Mouse (Mus musculus): Measurements from ENCODE around the gene 4930435E12Rik. TPM values are rescaled to one million over a fixed set of nuclear protein-coding genes. Genes with fewer than 3 reads are reported as not detected.
"Not testable (repeated sequence)": the region's sequence is repeated elsewhere in the genome, so short reads cannot be mapped to it uniquely, and the experiment has no call there.

Gene 4930435E12Rik
- polyA plus RNA-seq (2015; fragmentation: Nextera tagmentation; extraction: Ambion mirVana) = not detected in 2 replicates

DNA sequence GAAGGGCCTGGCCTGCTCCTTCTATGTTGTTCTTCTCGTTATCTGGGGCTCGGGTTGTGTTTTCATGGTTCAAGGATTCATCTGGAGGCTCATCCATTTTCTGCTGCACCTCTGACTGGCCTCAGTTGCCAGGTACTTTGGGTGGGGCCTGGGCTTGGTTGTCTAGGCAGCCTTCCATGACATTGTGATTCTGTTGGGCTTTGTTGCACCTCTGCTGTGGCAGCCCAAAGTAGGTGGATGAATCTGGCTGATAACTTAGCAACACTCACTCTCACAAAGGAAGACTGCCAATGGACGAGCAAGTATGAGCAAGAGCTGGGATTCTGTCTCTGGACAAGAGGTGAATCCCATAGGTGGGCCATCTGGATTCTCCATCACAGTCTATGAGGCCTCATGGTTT is at the start of gene 4930435E12Rik:
Gene 4930435E12Rik, minus strand, starts transcription at position 101 of the 400 bp plus-strand sequence.
- no peak within 1 kb of the TSS for H3K4me3 ChIP-seq
- no peaks in the 10 kb centered on the region for H3K4me1 ChIP-seq
- H3K9ac ChIP-seq = no peak within 1 kb of the TSS
- H3K27ac ChIP-seq (replicated peaks) = no peak within 1 kb of the TSS
- H3K36me3 ChIP-seq = no peaks in the 10 kb centered on the region
- ATAC-seq (ENCODE audit: extremely low read depth, insufficient number of reproducible peaks, low FRiP score, low TSS enrichment) = no peak
- WGBS = 71% methylated on average over 3 of the region's 3 CpGs
- H3K4me2 ChIP-seq = no peak within 1 kb of the TSS
- H3K27me3 ChIP-seq (replicated peaks) = no peaks in the 10 kb centered on the region
- no peaks in the 10 kb centered on the region for H3K9me3 ChIP-seq

DNA sequence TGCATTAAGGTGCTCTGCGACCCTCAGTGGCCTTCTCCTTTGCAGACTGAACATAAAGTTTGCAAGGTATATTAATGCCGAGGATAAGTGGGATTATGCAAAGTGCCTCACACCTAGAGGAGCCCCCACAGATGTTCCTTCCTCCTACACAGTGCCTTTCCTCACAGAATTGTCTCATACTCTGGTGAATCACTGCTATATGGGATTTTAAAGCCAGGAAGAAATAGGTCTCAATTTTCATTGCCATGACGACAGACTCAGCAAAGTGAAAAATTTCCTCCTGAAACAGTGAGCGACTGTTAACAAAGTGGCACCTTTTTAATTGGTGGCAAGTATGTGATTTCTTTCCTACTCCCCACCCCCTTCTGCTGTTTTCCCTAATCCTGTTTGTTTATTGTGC is 45.9 kb upstream of the 4930435E12Rik start:
- Histone ChIP-seq H3K4me2 (no peak overlapping the region), H3K36me3 (no peaks in the 10 kb centered on the region), H3K4me3 (no peak overlapping the region), H3K9ac (no peak overlapping the region), H3K4me1 (no peaks in the 10 kb centered on the region), H3K27ac (replicated peaks) (no peak overlapping the region), H3K9me3 (no peaks in the 10 kb centered on the region), H3K27me3 (replicated peaks) (no peaks in the 10 kb centered on the region)
- 28% methylated on average over 4 of the region's 4 CpGs for WGBS
- no peak for ATAC-seq (ENCODE audit: extremely low read depth, insufficient number of reproducible peaks, low FRiP score, low TSS enrichment)

DNA sequence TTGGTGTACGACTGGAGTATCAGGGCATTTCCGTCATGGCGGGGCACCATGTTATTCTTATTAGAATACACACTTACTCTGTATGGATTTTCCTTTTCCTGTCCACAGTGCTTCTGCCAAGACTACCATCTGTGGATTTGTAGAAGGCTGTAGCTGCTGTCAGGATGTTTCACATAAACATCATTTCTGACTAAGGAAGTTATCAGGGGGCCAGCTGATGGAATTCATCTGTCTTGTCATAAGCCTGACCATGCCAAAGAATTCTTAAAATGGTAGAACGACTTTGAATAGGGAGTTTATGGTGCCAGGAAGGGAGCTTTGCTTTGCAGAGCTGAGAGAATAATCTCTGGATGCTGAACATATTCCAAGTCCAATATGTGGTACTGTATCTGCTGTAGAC is 44.7 kb upstream of the 4930435E12Rik start:
- 71% methylated on average over 4 of the region's 4 CpGs for WGBS

DNA sequence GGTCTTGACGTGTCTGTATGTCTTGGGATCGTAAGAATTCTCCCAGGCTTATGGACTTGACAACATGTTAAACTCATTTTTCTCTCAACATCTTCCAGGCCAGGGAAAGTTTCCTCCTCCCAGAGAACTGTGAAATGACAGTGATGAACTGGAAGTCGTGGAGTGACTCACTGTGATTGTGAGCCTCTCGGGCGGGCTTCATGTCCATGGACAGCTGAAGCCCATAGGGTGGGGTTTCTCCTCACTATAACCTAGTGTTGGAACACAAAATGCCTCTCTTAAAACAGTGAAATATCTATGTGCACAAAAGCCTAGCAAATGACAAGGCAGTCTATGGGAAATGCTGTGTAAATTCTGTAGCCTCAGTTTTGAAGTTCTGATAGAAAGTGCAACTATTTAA is 35.8 kb upstream of the 4930435E12Rik start:
- no peak overlapping the region for H3K27ac ChIP-seq (replicated peaks)
- 56% methylated on average over 5 of the region's 5 CpGs for WGBS
- H3K4me2 ChIP-seq = no peak overlapping the region
- H3K9ac ChIP-seq = no peak overlapping the region
- H3K9me3 ChIP-seq = peaks cover 8% of the 10 kb centered on the region
- no peaks in the 10 kb centered on the region for H3K36me3 ChIP-seq
- 0 out of 2 replicates have a peak, but pooled peaks cover 6% of the 10 kb centered on the region for H3K4me1 ChIP-seq
- H3K27me3 ChIP-seq (replicated peaks) = no peaks in the 10 kb centered on the region
- H3K4me3 ChIP-seq = no peak overlapping the region
- ATAC-seq (ENCODE audit: extremely low read depth, insufficient number of reproducible peaks, low FRiP score, low TSS enrichment) = no peak

More for the DNA sequence above, 44.7 kb upstream of the 4930435E12Rik start:
- no peaks in the 10 kb centered on the region for H3K27me3 ChIP-seq (replicated peaks)
- no peak overlapping the region for H3K27ac ChIP-seq (replicated peaks)
- no peak overlapping the region for H3K9ac ChIP-seq
- no peak overlapping the region for H3K4me3 ChIP-seq
- ATAC-seq (ENCODE audit: extremely low read depth, insufficient number of reproducible peaks, low FRiP score, low TSS enrichment) = no peak
- H3K9me3 ChIP-seq = no peaks in the 10 kb centered on the region
- H3K36me3 ChIP-seq = no peaks in the 10 kb centered on the region
- H3K4me2 ChIP-seq = no peak overlapping the region
- no peaks in the 10 kb centered on the region for H3K4me1 ChIP-seq

DNA sequence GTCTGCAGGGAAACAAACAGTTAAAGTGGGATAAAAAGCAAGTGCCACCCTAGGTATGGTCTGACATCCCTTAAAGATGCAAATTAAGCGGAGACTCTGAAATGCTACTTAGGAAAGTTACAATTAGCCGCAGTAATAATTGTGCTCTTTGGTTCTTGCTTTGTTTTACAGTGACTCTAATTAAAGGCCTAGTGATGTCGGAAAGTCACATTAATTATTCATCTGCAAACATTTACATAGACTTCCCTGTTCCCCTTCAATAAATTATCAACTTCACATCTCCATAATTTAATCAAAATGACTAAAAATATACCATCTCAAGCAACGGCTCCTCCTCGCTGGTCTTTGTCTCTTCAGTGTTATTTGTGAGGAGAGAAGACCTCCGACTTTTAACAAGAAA is 32.0 kb upstream of the 4930435E12Rik start:
- Histone ChIP-seq H3K27me3 (replicated peaks) (no peaks in the 10 kb centered on the region; the same call in 1 of the 2 replicates), H3K9me3 (no peaks in the 10 kb centered on the region), H3K36me3 (no peaks in the 10 kb centered on the region), H3K4me1 (peaks cover 10% of the 10 kb centered on the region; the same call in 1 of the 2 replicates), H3K27ac (replicated peaks) (no peak overlapping the region), H3K4me2 (no peak overlapping the region), H3K9ac (no peak overlapping the region), H3K4me3 (no peak overlapping the region)
- 76% methylated on average over 6 of the region's 6 CpGs for WGBS
- ATAC-seq (ENCODE audit: extremely low read depth, insufficient number of reproducible peaks, low FRiP score, low TSS enrichment) = no peak

DNA sequence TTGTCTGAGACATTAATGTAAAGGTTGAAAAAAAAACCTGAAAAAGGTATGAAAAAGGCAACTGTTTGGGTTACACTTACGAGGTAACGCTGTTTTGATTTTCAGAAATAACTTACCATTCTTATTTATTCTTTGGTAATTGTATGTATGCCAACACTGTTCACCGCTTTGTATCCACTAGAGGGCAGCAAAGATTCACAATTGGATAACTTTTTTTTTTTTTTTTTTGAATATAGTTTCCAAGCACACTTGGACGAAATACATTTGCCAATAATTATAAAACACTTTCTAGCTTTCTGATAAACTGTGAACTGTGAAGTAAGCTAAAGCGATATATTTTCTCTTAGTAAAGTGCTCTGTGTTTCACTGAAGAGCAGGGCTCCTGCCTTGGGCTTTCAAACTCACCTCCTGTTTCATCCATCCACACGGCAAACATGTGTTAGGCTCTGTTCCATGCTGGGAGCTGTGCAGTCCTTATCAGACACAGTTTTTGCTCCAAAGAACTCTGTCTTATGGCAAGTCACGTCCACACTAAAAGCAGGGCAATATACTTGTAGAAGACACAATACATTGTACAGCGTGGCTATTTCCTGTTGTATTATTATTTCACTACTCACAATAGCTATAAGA is 29.7 kb upstream of the 4930435E12Rik start:
- Histone ChIP-seq H3K4me1 (peaks cover 3% of the 10 kb centered on the region; the same call in 1 of the 2 replicates), H3K27ac (replicated peaks) (no peak overlapping the region), H3K4me2 (peak overlapping the region; percentile 44), H3K4me3 (no peak overlapping the region), H3K9me3 (no peaks in the 10 kb centered on the region), H3K9ac (no peak overlapping the region), H3K27me3 (replicated peaks) (no peaks in the 10 kb centered on the region; the same call in 1 of the 2 replicates), H3K36me3 (no peaks in the 10 kb centered on the region)
- ATAC-seq (ENCODE audit: extremely low read depth, insufficient number of reproducible peaks, low FRiP score, low TSS enrichment) = no peak
- WGBS = 22% methylated on average over 8 of the region's 8 CpGs

DNA sequence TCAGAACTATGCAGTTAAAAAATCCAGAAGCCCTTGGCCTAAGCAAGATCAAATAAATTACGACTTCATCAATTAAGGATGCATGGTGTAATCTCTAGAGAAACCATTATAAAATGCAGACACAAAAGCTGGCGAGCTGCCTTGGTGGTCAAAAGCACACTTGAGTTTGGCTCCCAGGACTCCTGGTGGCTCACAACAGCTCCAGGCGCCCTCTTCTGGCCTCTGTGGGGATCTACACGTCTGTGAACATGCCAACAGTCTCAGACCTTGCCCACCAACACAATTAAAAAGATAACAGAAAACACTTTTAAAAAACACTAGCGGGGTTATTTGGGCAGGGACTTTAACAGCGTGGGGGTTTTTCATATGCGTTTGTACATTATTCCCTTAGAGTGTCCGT is 16.0 kb downstream of the 4930435E12Rik start:
- ATAC-seq (ENCODE audit: extremely low read depth, insufficient number of reproducible peaks, low FRiP score, low TSS enrichment) = no peak
- Histone ChIP-seq H3K9me3 (peaks cover 4% of the 10 kb centered on the region; the same call in 1 of the 2 replicates), H3K4me1 (peaks cover 32% of the 10 kb centered on the region), H3K27ac (replicated peaks) (no peak overlapping the region), H3K4me2 (no peak overlapping the region), H3K27me3 (replicated peaks) (no peaks in the 10 kb centered on the region), H3K9ac (no peak overlapping the region), H3K36me3 (no peaks in the 10 kb centered on the region), H3K4me3 (no peak overlapping the region)
- 29% methylated on average over 8 of the region's 8 CpGs for WGBS

DNA sequence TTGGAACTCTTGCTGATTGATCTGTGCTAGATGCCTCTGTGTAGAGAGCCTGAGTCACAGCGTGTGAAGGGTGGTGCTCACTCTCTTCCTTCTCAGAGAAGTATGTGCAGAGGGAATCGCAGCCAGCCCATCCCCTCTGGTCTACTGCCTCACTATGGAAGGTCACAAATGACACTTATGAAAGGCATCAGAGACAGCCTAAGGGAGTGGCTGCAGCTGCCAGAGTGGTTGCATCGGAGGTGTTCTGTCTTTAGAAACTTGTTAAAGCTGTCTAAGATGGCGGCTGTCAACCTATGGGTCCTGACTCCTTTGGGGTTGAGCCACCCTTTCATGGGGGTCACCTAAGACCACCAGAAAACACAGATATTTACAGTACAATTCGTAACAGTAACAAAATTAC is 18.4 kb downstream of the 4930435E12Rik start:
- Histone ChIP-seq H3K27ac (replicated peaks) (no peak overlapping the region), H3K36me3 (no peaks in the 10 kb centered on the region), H3K4me2 (no peak overlapping the region), H3K4me1 (peaks cover 9% of the 10 kb centered on the region; the same call in 1 of the 2 replicates), H3K27me3 (replicated peaks) (no peaks in the 10 kb centered on the region), H3K9ac (no peak overlapping the region), H3K9me3 (peaks cover 4% of the 10 kb centered on the region; the same call in 1 of the 2 replicates), H3K4me3 (no peak overlapping the region)
- ATAC-seq (ENCODE audit: extremely low read depth, insufficient number of reproducible peaks, low FRiP score, low TSS enrichment) = no peak
- WGBS = 45% methylated on average over 5 of the region's 5 CpGs

DNA sequence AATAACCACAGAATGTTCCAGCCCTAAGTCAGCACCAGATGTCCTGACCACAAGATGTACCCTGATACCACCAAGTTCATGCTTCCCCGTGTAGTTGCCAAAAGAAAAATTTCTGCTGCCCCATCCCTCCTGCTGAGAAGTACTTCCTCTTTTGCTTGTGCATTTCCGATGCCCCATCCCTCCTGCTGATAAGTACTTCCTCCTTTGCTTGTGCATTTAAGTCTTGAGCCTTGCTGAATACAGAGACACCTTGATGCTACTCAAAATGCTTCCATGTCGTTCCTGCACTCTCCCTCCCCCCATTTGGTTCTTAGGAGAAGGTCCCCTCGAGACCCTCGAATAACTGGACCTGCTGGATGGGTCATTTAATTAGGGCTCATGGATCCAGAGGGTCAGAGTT is 20.8 kb downstream of the 4930435E12Rik start:
- 79% methylated on average over 5 of the region's 5 CpGs for WGBS
- not testable (repeated sequence) for H3K9me3 ChIP-seq; H3K4me2 ChIP-seq; H3K9ac ChIP-seq; H3K4me3 ChIP-seq; H3K27me3 ChIP-seq (replicated peaks); H3K27ac ChIP-seq (replicated peaks); H3K4me1 ChIP-seq; ATAC-seq (ENCODE audit: extremely low read depth, insufficient number of reproducible peaks, low FRiP score, low TSS enrichment); H3K36me3 ChIP-seq

DNA sequence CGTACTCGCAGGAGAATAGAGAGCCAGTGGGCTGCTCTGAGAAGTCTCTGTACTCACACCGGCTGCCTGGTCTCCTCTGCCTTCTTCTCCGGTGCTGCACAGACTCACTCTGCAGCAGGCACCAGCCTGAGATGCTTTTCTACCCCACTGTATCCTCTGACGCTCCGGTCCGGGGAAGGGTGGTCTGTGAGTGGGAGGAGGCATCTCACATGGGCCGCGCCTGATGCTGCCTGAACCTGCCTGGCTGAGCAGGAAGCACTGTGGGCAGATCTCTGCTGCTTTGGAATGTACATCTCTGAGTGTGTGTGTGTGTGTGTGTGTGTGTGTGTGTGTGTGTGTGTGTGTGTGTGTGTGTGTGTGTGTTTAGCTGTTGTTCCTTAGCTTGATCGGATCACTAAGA is 28.5 kb downstream of the 4930435E12Rik start, which contains the start of gene Upk1b:
Gene Upk1b, minus strand, starts transcription at position 238 of the 400 bp plus-strand sequence.
- peaks cover 14% of the 10 kb centered on the region for H3K4me1 ChIP-seq
- peak within 1 kb of the TSS; percentile 28; the same call in 1 of the 2 replicates for H3K9ac ChIP-seq
- no peak for ATAC-seq (ENCODE audit: extremely low read depth, insufficient number of reproducible peaks, low FRiP score, low TSS enrichment)
- H3K4me3 ChIP-seq = peak within 1 kb of the TSS; percentile 11; the same call in 1 of the 2 replicates
- peak within 1 kb of the TSS; percentile 53 for H3K4me2 ChIP-seq
- 18% methylated on average over 9 of the region's 10 CpGs for WGBS
- peaks cover 2% of the 10 kb centered on the region; the same call in 1 of the 2 replicates for H3K27me3 ChIP-seq (replicated peaks)
- H3K27ac ChIP-seq (replicated peaks) = no peak within 1 kb of the TSS
- no peaks in the 10 kb centered on the region for H3K9me3 ChIP-seq
- H3K36me3 ChIP-seq = no peaks in the 10 kb centered on the region

DNA sequence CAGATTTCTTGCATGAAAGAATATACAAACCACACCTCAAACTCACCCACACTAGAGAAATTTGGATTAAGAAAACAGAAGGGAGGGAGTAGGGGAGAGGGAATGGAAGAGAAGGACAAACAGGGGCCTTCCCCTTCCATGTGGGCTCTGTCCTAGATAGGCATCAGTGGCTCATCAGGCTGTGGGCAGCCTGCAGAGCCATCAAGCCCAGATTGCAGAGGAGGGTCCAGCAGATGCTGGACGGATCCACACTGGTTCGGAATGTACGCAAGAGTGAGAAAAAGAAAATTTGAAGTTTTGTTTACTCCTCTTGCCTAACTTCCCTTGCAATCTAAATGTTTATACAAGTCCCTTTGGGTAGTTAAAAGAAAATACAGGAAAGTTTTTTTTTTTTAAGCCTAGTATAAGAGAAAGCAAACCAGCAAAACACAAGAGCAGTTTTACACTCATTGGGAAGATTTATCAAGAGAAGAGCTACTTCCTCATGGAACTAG is 29.5 kb downstream of the 4930435E12Rik start:
- 60% methylated on average over 3 of the region's 3 CpGs for WGBS
- Histone ChIP-seq H3K4me3 (no peak overlapping the region), H3K27ac (replicated peaks) (0 out of 2 replicates have a peak overlapping the region, but pooled peaks have one; percentile 39), H3K9me3 (no peaks in the 10 kb centered on the region), H3K9ac (no peak overlapping the region), H3K27me3 (replicated peaks) (peaks cover 2% of the 10 kb centered on the region; the same call in 1 of the 2 replicates), H3K36me3 (no peaks in the 10 kb centered on the region), H3K4me1 (peaks cover 14% of the 10 kb centered on the region), H3K4me2 (no peak overlapping the region)
- ATAC-seq (ENCODE audit: extremely low read depth, insufficient number of reproducible peaks, low FRiP score, low TSS enrichment) = no peak
